Mouse (Mus musculus) limb, embryonic 12.5 days (tissue): ENCODE data around the gene Chn1. TPM values are rescaled to one million over a fixed set of nuclear protein-coding genes. Genes with fewer than 3 reads are reported as not detected.
"Not testable (repeated sequence)": the region's sequence is repeated elsewhere in the genome, so short reads cannot be mapped to it uniquely, and the experiment has no call there.

Experiments used
- ATAC-seq: fragments of 200-750 bp; cut with Nextera tagmentation; 2 replicates; pipeline ENCODE4 v1.8.0; 2017; ENCODE audit warnings: low read depth, moderate TSS enrichment; ENCODE audit not compliant: insufficient number of reproducible peaks, insufficient read depth, low FRiP score, low TSS enrichment
- H3K27ac ChIP-seq: fragments of 300-500 bp; sonication (generic); 2 replicates; pipeline ENCODE4 v1.5.1; 2016; ENCODE audit warnings: mild to moderate bottlenecking, moderate library complexity
- H3K27me3 ChIP-seq: fragments of 300-500 bp; sonication (generic); 2 replicates; pipeline ENCODE4 v1.6.1; 2016; ENCODE audit warnings: mild to moderate bottlenecking, moderate library complexity
- H3K36me3 ChIP-seq: fragments of 300-500 bp; sonication (generic); 2 replicates; pipeline ENCODE4 v1.6.1; 2016; ENCODE audit warnings: mild to moderate bottlenecking, moderate library complexity
- H3K4me1 ChIP-seq: fragments of 300-500 bp; sonication (generic); replicated peaks from 2 replicates; pipeline ENCODE4 v1.6.1; 2016
- H3K4me2 ChIP-seq: fragments of 300-500 bp; sonication (generic); 2 replicates; pipeline ENCODE4 v1.6.1; 2016; ENCODE audit warnings: mild to moderate bottlenecking, moderate library complexity
- H3K4me3 ChIP-seq: fragments of 300-500 bp; sonication (generic); replicated peaks from 2 replicates; pipeline ENCODE4 v1.5.1; 2016; ENCODE audit warnings: mild to moderate bottlenecking
- H3K9ac ChIP-seq: fragments of 300-500 bp; sonication (generic); replicated peaks from 2 replicates; pipeline ENCODE4 v1.6.1; 2016; ENCODE audit warnings: mild to moderate bottlenecking, moderate library complexity
- H3K9me3 ChIP-seq: fragments of 300-500 bp; sonication (generic); 2 replicates; pipeline ENCODE4 v1.6.1; 2016; ENCODE audit warnings: mild to moderate bottlenecking, moderate library complexity
- WGBS: fragments of 180-500 bp; shearing (Covaris S2); methylation state at CpG from one replicate; pipeline ENCODE4 v1.1.7; 2016; 5-methylcytosine and 5-hydroxymethylcytosine counted together
- polyA plus RNA-seq: library from polyadenylated mRNA; unstranded; fragments of >200 nt; fragmentation: Nextera tagmentation; extraction: Ambion mirVana; gene quantifications from 2 replicates; pipeline ENCODE4 v1.2.1, GENCODE M21; 2016

Gene Chn1
- polyA plus RNA-seq, result 38.2 and 41.9 TPM in 2 replicates

- Histone ChIP-seq H3K36me3 (no peaks in the 10 kb centered on the region), H3K9ac (peak within 1 kb of the TSS; percentile 89), H3K4me1 (peaks cover 39% of the 10 kb centered on the region), H3K9me3 (no peaks in the 10 kb centered on the region), H3K27me3 (no peaks in the 10 kb centered on the region), H3K27ac (peak within 1 kb of the TSS; percentile 86), H3K4me3 (peak within 1 kb of the TSS; percentile 90), H3K4me2 (peak within 1 kb of the TSS; percentile 66)
- under 1% methylated on average over 115 of the region's 131 CpGs for WGBS
- peak; percentile 90 for ATAC-seq
These were observed at the start of gene Chn1 for GRCm38 (mm10) chr2:73774786-73775682. Chn1 (minus strand) TSS chr2:73775346.

- ATAC-seq, result no peak
- Histone ChIP-seq H3K27ac (no peak overlapping the region), H3K4me2 (no peak overlapping the region), H3K36me3 (peaks cover 48% of the 10 kb centered on the region), H3K4me1 (no peaks in the 10 kb centered on the region), H3K27me3 (no peaks in the 10 kb centered on the region), H3K9me3 (no peaks in the 10 kb centered on the region), H3K4me3 (no peak overlapping the region), H3K9ac (no peak overlapping the region)
- 35% methylated on average over 4 of the region's 4 CpGs for WGBS
These were observed 43.6 kb upstream of the Chn1 start for GRCm38 (mm10) chr2:73818742-73819141.

DNA sequence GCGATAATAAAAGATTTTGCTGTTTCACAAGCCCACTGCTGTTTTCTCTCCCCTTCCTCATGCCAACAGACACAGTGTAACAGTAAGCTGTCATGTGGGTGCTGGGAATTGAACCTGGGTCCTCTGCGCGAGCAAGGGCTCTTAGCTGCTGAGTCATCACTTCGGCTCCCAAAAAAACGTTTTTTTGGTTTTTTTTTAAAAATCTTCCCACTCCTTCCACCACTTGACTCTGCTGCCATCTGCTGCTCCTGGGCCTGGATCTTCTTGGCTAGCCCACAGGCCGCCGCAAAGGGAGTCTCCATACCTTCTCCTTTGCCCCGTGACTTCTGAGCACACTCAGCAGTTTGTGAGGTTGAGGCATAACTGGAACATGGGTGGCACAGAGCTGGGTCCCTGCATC is 32.5 kb upstream of the Chn1 start:
- H3K4me3 ChIP-seq, result no peak overlapping the region
- H3K27ac ChIP-seq, result no peak overlapping the region
- no peak overlapping the region for H3K9ac ChIP-seq
- no peaks in the 10 kb centered on the region for H3K4me1 ChIP-seq
- ATAC-seq, result no peak
- no peaks in the 10 kb centered on the region for H3K36me3 ChIP-seq
- 84% methylated on average over 8 of the region's 8 CpGs for WGBS
- no peak overlapping the region for H3K4me2 ChIP-seq
- no peaks in the 10 kb centered on the region for H3K9me3 ChIP-seq
- H3K27me3 ChIP-seq, result no peaks in the 10 kb centered on the region

- H3K4me3 ChIP-seq, H3K36me3 ChIP-seq, H3K27me3 ChIP-seq, H3K4me1 ChIP-seq, H3K9ac ChIP-seq, H3K27ac ChIP-seq, H3K9me3 ChIP-seq, ATAC-seq, H3K4me2 ChIP-seq: not testable (repeated sequence)
- WGBS, result 91% methylated on average over 9 of the region's 9 CpGs
These were observed 25.0 kb upstream of the Chn1 start for GRCm38 (mm10) chr2:73800127-73800526.

DNA sequence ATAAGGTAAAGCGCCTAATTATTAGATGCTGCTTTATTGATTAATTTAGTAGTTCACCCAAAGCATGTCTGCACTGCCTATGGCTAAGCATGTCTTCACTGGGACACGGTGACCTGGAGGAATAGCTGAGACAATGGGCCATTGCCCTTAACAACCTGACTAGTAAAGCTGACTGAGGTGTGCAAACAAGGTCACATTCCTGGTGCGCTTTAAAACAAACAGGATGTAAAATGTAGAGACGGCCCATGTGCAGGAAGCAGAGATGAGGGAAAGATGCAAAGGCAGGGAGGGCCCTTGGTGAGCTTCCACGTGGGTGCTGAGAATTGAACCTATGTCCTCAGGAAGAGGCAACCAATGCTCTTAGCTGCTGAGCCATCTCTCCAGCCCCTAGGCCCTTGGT is 23.6 kb upstream of the Chn1 start:
- no peaks in the 10 kb centered on the region for H3K9me3 ChIP-seq
- H3K9ac ChIP-seq, result no peak overlapping the region
- WGBS, result 61% methylated on average over 5 of the region's 5 CpGs
- no peak overlapping the region for H3K27ac ChIP-seq
- H3K4me3 ChIP-seq, result no peak overlapping the region
- 0 out of 2 replicates have a peak, but pooled peaks cover 5% of the 10 kb centered on the region for H3K4me1 ChIP-seq
- H3K27me3 ChIP-seq, result no peaks in the 10 kb centered on the region
- H3K4me2 ChIP-seq, result no peak overlapping the region
- H3K36me3 ChIP-seq, result no peaks in the 10 kb centered on the region
- ATAC-seq, result no peak

DNA sequence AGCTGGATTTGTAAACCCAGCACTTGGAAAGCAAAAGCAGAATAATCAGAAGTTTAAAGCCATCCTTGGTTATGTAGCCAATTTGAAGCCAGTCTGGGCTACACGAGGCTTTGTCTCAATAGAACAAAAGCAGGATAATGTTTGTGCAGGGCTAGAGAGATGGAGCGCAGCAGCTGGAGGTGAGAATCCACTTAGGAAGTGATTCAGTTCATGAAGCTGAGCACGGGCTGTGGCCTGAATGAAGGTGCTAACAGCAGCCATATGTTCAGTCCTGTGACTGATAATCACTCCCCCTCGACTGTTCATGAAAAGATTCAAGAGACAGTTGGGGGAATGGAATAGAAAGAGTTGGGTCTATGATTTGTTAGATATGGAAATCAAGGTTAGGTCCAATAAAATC is 23.0 kb upstream of the Chn1 start:
- Histone ChIP-seq H3K27me3 (no peaks in the 10 kb centered on the region), H3K27ac (no peak overlapping the region), H3K9me3 (no peaks in the 10 kb centered on the region), H3K4me1 (0 out of 2 replicates have a peak, but pooled peaks cover 5% of the 10 kb centered on the region), H3K36me3 (no peaks in the 10 kb centered on the region), H3K9ac (no peak overlapping the region), H3K4me3 (no peak overlapping the region), H3K4me2 (no peak overlapping the region)
- no peak for ATAC-seq
- WGBS, result 43% methylated on average over 4 of the region's 4 CpGs

GRCm38 (mm10) chr2:73791846-73792630 is 16.9 kb upstream of the Chn1 start:
- Histone ChIP-seq H3K9ac (no peak overlapping the region), H3K9me3 (no peaks in the 10 kb centered on the region), H3K27ac (no peak overlapping the region), H3K27me3 (peaks cover 8% of the 10 kb centered on the region; the same call in 1 of the 2 replicates), H3K4me2 (peak overlapping the region; percentile 31), H3K36me3 (no peaks in the 10 kb centered on the region), H3K4me1 (peaks cover 14% of the 10 kb centered on the region), H3K4me3 (no peak overlapping the region)
- peak; percentile 76; the same call in 1 of the 2 replicates for ATAC-seq
- WGBS, result 48% methylated on average over 19 of the region's 19 CpGs

DNA sequence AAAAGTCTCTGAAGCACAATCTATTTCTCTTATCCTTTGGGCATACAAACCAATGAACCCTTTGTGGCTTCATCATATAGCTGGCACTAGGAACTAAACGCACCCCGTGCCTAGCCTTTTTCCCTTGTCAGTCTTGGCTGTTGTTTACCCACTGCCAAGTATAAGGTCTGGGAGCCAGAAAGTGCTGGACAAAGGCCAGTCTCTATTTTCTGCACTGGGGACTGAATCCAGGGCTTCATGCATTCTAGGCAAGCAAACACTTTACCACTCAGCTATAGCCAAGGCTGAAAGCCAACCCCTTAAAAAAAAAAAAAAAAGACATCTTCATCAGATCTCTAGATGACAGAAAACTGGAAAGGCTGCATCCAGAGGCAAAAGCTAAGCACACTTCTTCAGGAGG is 15.2 kb upstream of the Chn1 start:
- Histone ChIP-seq H3K36me3 (no peaks in the 10 kb centered on the region), H3K9ac (no peak overlapping the region), H3K4me3 (no peak overlapping the region), H3K27ac (no peak overlapping the region), H3K9me3 (no peaks in the 10 kb centered on the region), H3K27me3 (peaks cover 8% of the 10 kb centered on the region; the same call in 1 of the 2 replicates), H3K4me2 (no peak overlapping the region), H3K4me1 (peaks cover 14% of the 10 kb centered on the region)
- 84% methylated on average over 2 of the region's 2 CpGs for WGBS
- no peak for ATAC-seq

DNA sequence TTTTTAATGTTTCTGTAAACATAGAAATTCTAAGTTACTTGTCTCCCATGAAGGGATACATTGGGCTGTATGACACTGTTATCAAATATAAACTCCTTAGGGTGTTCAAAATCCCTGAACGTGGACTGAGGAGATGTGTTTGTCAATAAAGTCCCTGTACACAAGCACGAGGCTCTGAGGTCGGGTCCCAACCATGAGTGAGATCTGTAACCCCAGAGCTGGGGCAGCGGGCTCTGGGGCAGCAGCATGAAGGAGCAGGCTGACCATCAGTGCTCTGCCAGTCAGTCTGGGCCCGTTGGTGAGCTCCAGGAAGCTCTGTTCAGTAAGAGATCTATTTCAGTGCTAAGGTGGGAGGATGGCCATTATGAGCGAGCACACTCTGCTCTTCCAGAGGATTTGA is 13.2 kb upstream of the Chn1 start:
- no peak overlapping the region for H3K9ac ChIP-seq
- no peaks in the 10 kb centered on the region for H3K36me3 ChIP-seq
- H3K27me3 ChIP-seq, result peaks cover 8% of the 10 kb centered on the region; the same call in 1 of the 2 replicates
- no peak for ATAC-seq
- H3K4me2 ChIP-seq, result no peak overlapping the region
- H3K4me1 ChIP-seq, result peaks cover 14% of the 10 kb centered on the region
- H3K9me3 ChIP-seq, result no peaks in the 10 kb centered on the region
- 82% methylated on average over 6 of the region's 6 CpGs for WGBS
- no peak overlapping the region for H3K4me3 ChIP-seq
- H3K27ac ChIP-seq, result no peak overlapping the region

DNA sequence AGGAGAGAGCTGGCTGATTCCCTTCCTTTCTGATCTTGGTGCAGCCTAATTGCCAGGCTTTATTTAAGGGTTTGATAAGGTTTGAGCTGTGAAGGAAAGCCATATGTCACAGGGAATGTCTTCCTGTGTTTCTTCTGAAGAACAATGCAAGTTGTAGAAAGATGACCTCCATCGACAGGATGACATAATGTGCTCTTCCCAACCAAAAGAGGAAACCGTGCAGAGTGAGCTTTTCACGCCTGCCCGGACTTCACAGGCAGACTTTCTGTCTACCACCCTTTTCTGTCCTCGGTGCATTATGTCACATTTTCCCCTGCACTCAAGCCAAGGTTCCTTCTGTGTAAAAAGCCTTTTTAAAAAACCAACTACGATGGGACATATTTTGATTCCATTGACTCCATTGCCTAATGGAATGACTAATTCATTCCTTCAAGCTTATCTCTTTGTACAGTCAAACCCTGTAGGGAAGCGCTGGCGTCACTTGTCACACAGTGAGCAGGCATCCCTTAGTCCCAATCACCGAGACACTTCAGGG is 7.3 kb upstream of the Chn1 start:
- Histone ChIP-seq H3K9me3 (no peaks in the 10 kb centered on the region), H3K4me1 (peaks cover 2% of the 10 kb centered on the region), H3K4me3 (no peak overlapping the region), H3K4me2 (no peak overlapping the region), H3K9ac (no peak overlapping the region), H3K36me3 (no peaks in the 10 kb centered on the region), H3K27me3 (no peaks in the 10 kb centered on the region), H3K27ac (no peak overlapping the region)
- 71% methylated on average over 9 of the region's 9 CpGs for WGBS
- ATAC-seq, result no peak
